Mouse (Mus musculus) adipocyte (in vitro differentiated cells): Measurements from ENCODE around the gene Dcdc2a.

Source experiments
- DNase-seq: peaks from one replicate; pipeline ENCODE4 v3.0.0-alpha.2; 2016; ENCODE audit warnings: low spot score

Dcdc2a gene

GRCm38 (mm10) chr13:25178236-25179001, 122.6 kb downstream of the Dcdc2a start:
- DNase-seq, result no peak

DNA sequence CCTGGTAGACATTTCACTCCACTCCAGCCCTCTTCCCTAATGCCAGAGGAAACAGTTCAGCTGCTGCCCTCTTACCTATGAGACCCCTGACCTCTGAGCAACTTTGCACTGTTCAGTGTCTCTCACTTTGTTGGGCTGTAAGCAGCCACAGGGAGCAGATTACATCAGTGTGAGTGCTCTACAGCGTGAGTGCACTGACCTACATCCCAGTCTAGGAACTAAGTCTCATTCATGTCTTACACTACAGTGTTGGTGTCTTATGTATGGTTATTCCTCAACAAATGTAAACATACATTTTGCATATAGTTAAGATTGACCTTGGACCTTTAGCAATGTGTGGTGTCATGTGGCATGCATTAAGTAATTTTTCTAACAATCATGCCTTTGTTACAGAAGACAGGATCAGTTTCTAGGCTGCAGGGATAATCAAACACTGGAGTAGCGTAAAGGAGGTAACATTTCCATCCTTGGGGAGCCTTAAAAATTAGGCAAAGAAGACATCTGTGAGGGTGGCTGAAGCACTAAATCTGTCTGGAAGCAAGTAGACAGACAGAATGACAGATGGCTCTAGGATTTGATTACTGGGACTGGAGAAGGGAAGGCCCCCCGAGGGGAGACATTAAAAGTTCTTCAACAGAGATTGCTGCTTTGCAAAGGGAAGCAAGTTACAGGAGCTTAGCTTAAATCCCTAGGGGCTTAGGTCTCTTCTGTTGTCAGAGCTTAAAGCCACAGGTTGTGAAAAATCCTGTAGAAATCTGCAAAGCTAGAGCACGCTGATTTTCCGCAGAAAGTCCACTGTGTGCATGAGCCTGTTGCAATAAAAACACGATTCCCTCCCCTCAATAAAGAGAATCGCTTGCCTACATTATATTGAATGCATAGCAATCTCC, 130.9 kb downstream of the Dcdc2a start:
- DNase-seq, result no peak

- DNase-seq, result peak; percentile 19
These were observed 131.5 kb downstream of the Dcdc2a start for GRCm38 (mm10) chr13:25187326-25187710.

- DNase-seq, result no peak
These were observed 133.8 kb downstream of the Dcdc2a start for GRCm38 (mm10) chr13:25189419-25190144.

DNA sequence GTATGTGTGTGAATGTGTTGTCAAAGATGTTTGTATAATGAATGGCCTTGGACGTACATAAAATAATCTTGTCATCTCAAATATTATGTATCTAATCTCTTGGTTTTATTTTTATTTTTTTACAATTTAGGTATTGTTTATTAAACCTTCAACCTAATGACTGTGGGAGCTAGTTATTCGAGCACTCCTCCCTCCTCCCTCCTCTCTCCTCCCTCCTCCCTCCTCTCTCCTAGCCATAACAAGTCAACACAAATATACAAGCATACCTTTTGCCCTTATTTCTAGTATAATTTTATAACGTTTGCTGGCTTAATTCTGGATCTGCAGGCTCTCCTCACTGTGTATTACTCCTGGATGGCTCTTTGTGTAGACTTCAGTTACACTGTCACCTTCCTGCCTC, 134.4 kb downstream of the Dcdc2a start:
- no peak for DNase-seq

- no peak for DNase-seq
These were observed 139.9 kb downstream of the Dcdc2a start for GRCm38 (mm10) chr13:25195706-25196105.

DNA sequence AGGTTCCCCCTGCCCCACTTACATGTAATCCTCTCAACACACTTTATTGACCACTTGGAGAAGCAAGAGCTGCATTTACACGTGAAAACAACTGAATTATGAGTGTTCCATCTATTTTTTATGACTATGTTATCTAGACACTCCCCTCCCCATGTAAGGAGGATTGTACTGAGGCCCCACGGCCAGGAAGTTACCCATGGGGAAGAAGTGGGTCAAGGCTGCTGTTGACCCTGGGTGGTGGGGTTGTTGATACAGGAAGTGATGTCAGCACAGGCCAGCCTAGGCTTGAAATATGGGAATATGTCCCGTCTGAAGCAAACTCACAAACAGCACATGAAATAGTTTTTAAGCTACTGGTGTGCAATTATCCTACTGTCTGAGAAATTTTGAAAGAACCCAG, 144.1 kb downstream of the Dcdc2a start:
- DNase-seq, result no peak

GRCm38 (mm10) chr13:25206950-25207349, 151.1 kb downstream of the Dcdc2a start:
- no peak for DNase-seq

GRCm38 (mm10) chr13:25218394-25218793, 162.6 kb downstream of the Dcdc2a start:
- DNase-seq, result no peak

DNA sequence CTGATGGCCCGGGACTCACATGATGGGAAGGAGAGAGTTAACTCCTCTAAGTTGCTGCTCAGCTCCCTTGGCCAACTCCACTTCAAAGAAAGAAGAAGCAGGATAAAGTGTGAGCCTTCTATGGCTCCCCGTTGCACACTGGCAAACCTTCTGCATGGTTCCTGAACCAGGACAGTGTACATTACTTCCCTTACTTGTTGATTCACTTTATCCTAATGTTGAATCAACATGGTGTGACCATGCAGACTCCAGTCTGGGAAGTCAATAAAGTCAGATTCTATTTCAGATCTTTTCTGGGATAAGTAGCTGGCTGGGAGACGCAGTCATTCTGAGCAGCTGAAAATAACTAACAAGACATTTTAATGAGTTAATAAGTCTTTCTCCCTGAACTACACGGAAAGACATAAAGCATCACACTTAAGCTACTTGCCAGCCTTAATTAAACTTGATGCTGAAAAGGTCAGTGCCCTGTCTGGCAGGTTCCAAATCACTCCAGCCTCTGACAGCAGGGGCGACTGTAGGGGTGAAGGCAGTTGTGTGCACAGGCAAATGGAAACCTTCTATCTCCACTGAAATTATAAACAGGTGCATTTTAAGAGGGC, 164.5 kb downstream of the Dcdc2a start:
- no peak for DNase-seq

- no peak for DNase-seq
These were observed 196.1 kb downstream of the Dcdc2a start for GRCm38 (mm10) chr13:25251893-25252292.

DNA sequence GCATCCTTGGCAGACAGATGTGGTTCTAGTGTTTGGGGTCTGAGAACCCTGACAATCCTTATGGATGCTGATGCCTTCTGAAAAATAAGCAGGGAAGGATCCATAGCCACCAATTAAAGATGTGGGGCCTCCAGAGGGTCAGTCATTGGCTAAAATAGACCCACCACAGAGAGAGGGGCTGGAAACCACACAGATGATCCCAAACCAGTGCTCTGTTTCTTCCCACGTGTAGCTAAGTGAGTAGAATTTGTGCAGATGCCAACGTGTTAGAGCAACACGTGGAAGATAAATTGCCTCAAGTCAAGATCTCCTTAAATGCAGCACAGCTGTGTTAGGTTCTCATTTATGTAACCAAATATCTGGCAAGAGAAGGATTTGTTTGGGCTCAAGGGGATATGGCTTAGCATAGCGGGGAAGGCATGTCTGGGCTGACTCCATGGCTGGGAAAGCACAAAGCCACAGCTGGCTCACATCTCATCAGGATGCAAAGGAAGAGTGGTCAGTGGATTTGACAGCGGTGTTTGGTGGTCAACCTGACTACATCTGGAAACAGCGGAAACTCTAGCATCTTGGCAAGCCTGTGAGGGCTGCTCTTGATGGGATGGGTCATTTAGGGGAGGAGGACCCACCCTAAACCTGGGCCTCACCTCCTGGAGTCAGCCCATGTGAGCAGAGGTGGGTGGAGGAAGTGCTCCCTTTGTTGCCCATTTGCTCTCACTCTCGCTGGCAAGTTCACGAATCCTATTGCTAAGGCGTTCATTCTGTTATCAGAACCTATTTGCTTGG, 198.9 kb downstream of the Dcdc2a start:
- peak; percentile 8 for DNase-seq

DNA sequence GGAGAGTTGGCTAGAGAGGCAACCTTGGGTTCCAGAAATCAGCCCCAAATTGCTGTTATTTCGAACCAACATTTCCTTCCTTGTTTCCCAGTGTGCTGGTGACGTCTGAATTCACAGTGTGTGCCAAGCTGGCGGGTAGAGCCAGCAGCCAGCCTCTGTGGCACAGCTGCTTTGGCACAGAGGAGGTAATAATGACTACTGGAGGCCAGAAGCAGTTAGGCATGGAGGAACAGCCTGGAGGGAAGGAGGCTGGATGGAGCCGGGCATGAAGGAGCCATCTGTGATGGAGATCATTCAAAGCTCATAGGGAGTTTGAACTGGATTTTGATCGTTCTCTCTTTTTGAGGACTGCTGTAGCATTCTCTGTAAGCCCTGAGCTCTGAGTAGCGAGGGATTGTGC, 201.8 kb downstream of the Dcdc2a start:
- no peak for DNase-seq
